Mouse (Mus musculus) thymus, adult 2 months (tissue): ENCODE results near the gene Tap2. TPM values are rescaled to one million over a fixed set of nuclear protein-coding genes. Genes with fewer than 3 reads are reported as not detected.
A peak's percentile ranks its signal among the peaks of the same experiment; 100 is the strongest.

Source experiments
- DNase-seq: peaks from one replicate; pipeline ENCODE4 v3.0.0; 2021
- H3K27ac ChIP-seq: fragments of 200-500 bp; 2 replicates; pipeline ENCODE4 v1.5.1; 2012; ENCODE audit warnings: low read length, control low read depth; ENCODE audit not compliant: control insufficient read depth, insufficient read depth
- H3K27me3 ChIP-seq: fragments of 200-500 bp; 2 replicates; pipeline ENCODE4 v1.6.1; 2012; ENCODE audit warnings: mild to moderate bottlenecking, low read length, moderate library complexity, mixed read lengths; ENCODE audit not compliant: control insufficient read depth, insufficient read depth
- H3K36me3 ChIP-seq: fragments of 200-500 bp; 2 replicates; pipeline ENCODE4 v1.6.1; 2012; ENCODE audit warnings: mild to moderate bottlenecking, low read length, moderate library complexity; ENCODE audit not compliant: control insufficient read depth, insufficient read depth
- H3K4me1 ChIP-seq: fragments of 200-500 bp; replicated peaks from 2 replicates; pipeline ENCODE4 v1.6.1; 2012; ENCODE audit warnings: low read length; ENCODE audit not compliant: control insufficient read depth, insufficient read depth
- H3K4me3 ChIP-seq: fragments of 200-500 bp; 2 replicates; pipeline ENCODE4 v1.5.1; 2012; ENCODE audit warnings: mild to moderate bottlenecking, low read length, control low read depth, moderate library complexity; ENCODE audit not compliant: control insufficient read depth, insufficient read depth
- CTCF ChIP-seq: fragments of 200-500 bp; IDR thresholded peaks from 2 replicates; pipeline ENCODE4 v1.5.1; 2012; ENCODE audit warnings: mild to moderate bottlenecking, control low read depth, low read length, moderate library complexity, borderline replicate concordance; ENCODE audit not compliant: control insufficient read depth, poor library complexity, insufficient read depth; ENCODE audit errors: extremely low read depth
- POLR2A ChIP-seq: fragments of 200-500 bp; IDR thresholded peaks from 2 replicates; pipeline ENCODE4 v1.6.1; 2012; ENCODE audit warnings: mild to moderate bottlenecking, low read length, control low read depth, moderate library complexity; ENCODE audit not compliant: control insufficient read depth, poor library complexity, insufficient read depth; ENCODE audit errors: extremely low read depth
- WGBS: fragments of 180-500 bp; shearing (Covaris S2); methylation state at CpG from one replicate; pipeline ENCODE4 v1.1.7; 2018; 5-methylcytosine and 5-hydroxymethylcytosine counted together
- polyA plus RNA-seq: library from polyadenylated mRNA; depleted of rRNA; stranded (reverse); fragments of >200 nt; gene quantifications from 2 replicates; pipeline ENCODE4 v1.2.3, GENCODE M21; 2012

Tap2 gene
- polyA plus RNA-seq, 1 experiment, result 231 TPM

- Histone ChIP-seq H3K27ac (peak overlapping the region; percentile 93), H3K4me3 (peak overlapping the region; percentile 98), H3K36me3 (peaks cover 9% of the 10 kb centered on the region; the same call in 1 of the 2 replicates), H3K27me3 (no peaks in the 10 kb centered on the region), H3K4me1 (peaks cover 59% of the 10 kb centered on the region)
- peak; percentile 94 for DNase-seq
- TF ChIP-seq POLR2A, result peak; percentile 62; the same call in 1 of the 2 replicates
- TF ChIP-seq CTCF, result peak; percentile 93
- under 1% methylated on average over 44 of the region's 44 CpGs for WGBS
Observed at GRCm38 (mm10) chr17:34204303-34205010, 1.1 kb downstream of the Tap2 start.

GRCm38 (mm10) chr17:34205021-34205745, 1.9 kb downstream of the Tap2 start:
- 2% methylated on average over 18 of the region's 18 CpGs for WGBS
- TF ChIP-seq CTCF, result no peak
- TF ChIP-seq POLR2A, result no peak
- DNase-seq, result peak; percentile 66

DNA sequence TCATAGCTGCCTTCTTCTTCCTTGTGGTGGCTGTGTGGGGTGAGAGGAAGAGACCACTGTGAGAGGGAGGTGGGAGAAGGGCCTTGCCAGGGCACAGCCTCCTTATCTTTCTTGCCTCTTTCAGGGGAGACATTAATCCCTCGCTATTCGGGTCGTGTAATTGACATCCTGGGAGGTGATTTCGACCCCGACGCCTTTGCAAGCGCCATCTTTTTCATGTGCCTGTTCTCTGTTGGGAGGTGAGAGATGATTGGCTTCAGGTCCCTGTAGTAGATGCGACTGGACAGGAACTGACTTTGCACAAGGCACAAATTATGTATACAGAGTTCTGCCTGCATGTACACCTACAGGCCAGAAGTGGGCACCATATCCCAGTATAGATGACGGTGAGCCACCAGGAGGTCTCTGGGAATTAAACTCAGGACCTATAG, 2.4 kb downstream of the Tap2 start:
- Histone ChIP-seq H3K27ac (peak overlapping the region; percentile 93), H3K4me3 (peak overlapping the region; percentile 98), H3K36me3 (peaks cover 13% of the 10 kb centered on the region; the same call in 1 of the 2 replicates), H3K27me3 (no peaks in the 10 kb centered on the region), H3K4me1 (peaks cover 61% of the 10 kb centered on the region)
- DNase-seq, result peak; percentile 69
- TF ChIP-seq POLR2A, result no peak
- TF ChIP-seq CTCF, result no peak
- 3% methylated on average over 9 of the region's 9 CpGs for WGBS

More at GRCm38 (mm10) chr17:34205021-34205745, 1.9 kb downstream of the Tap2 start:
- no peaks in the 10 kb centered on the region for H3K27me3 ChIP-seq
- peaks cover 13% of the 10 kb centered on the region; the same call in 1 of the 2 replicates for H3K36me3 ChIP-seq
- peak overlapping the region; percentile 93 for H3K27ac ChIP-seq
- H3K4me1 ChIP-seq, result peaks cover 59% of the 10 kb centered on the region
- H3K4me3 ChIP-seq, result peak overlapping the region; percentile 98

DNA sequence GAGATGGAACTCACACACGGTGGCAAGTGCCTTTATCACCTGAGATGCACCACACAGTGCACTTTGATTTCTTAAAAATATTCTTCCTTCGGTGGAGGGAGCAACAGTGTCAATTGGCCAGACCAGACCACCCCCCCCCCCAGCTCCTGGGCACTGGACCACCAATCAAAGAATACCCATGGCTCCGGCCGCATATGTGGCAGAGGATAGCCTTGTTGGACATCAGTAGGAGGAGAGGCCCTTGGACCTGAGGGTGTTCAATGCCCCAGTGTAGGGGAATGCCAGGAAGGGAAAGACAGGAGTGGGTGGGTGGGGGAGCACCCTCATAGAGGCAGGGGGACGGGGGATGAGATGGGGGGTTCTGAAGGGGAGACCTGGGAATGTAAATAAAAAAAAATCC, 3.4 kb downstream of the Tap2 start:
- TF ChIP-seq CTCF (no peak), POLR2A (no peak)
- DNase-seq, result no peak
- 74% methylated on average over 5 of the region's 5 CpGs for WGBS
- Histone ChIP-seq H3K4me3 (no peak overlapping the region), H3K27me3 (no peaks in the 10 kb centered on the region), H3K4me1 (peaks cover 59% of the 10 kb centered on the region), H3K36me3 (peaks cover 10% of the 10 kb centered on the region; the same call in 1 of the 2 replicates), H3K27ac (peak overlapping the region; percentile 27; the same call in 1 of the 2 replicates)

DNA sequence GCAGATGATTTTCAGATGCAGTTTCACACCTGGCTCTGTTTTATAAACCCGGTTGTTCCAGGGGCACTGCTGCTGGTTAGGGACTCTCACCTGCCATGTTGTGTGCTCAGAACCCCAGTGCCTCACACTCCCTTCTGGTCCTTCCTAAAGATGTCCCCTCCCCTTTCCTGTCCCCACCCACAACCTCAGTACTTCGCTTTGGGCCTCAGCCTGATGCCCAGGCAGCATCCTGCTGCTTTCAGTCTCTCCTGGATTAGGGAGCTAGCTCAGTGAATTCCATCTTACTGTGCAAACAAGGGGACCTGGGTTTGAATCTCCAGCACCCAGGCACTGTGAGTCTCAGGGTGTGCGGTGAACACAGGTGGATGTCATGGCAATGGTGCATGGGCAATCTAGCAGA, 4.1 kb downstream of the Tap2 start:
- WGBS, result 41% methylated on average over 3 of the region's 3 CpGs
- peaks cover 61% of the 10 kb centered on the region for H3K4me1 ChIP-seq
- no peak overlapping the region for H3K27ac ChIP-seq
- peaks cover 10% of the 10 kb centered on the region; the same call in 1 of the 2 replicates for H3K36me3 ChIP-seq
- no peak for TF ChIP-seq CTCF
- TF ChIP-seq POLR2A, result no peak
- H3K4me3 ChIP-seq, result no peak overlapping the region
- no peaks in the 10 kb centered on the region for H3K27me3 ChIP-seq
- DNase-seq, result peak; percentile 57

DNA sequence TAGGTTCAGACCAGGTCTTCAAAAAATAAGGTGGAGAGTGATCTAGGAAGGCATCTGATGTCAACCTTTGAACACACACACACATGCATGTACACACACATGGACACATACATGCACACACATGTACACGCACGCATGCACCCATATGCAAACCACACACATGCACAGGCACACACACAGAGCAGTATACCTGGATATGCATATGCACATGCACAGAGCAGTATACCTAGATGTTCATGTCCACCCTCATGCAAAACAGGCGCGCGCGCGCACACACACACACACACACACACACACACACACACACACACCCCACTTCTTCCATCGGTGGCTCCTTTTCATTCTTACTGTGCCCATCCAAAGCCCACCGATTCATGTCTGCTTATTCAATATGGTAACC, 4.5 kb downstream of the Tap2 start:
- TF ChIP-seq POLR2A, result no peak
- TF ChIP-seq CTCF, result no peak
- 94% methylated on average over 9 of the region's 9 CpGs for WGBS
- Histone ChIP-seq H3K36me3 (peaks cover 14% of the 10 kb centered on the region; the same call in 1 of the 2 replicates), H3K27ac (no peak overlapping the region), H3K4me3 (no peak overlapping the region), H3K27me3 (no peaks in the 10 kb centered on the region), H3K4me1 (peaks cover 60% of the 10 kb centered on the region)
- DNase-seq, result no peak
